Mouse (Mus musculus): ENCODE results near the gene Thsd7b.

GRCm38 (mm10) chr1:129538508-129538907 lies 265.4 kb downstream of the Thsd7b start:
- TF ChIP-seq CTCF (IDR thresholded peaks at IDR 0.05; ENCODE audit: low read depth, low read length) (no peak), TAL1 (conservative IDR thresholded peaks at IDR 0.05; ENCODE audit: low read depth, low read length) (no peak)
